Mouse (Mus musculus): Measurements from ENCODE around the gene Pofut2.

The Pofut2 gene

GRCm38 (mm10) chr10:77258704-77259621 is at the start of gene Pofut2:
Gene Pofut2 (plus strand): TSS chr10:77259218.
- peak; percentile 93 to 96 for DNase-seq

GRCm38 (mm10) chr10:77209261-77209660 is 49.8 kb upstream of the Pofut2 start:
- no peak for DNase-seq

- no peak for DNase-seq
Observed at GRCm38 (mm10) chr10:77210666-77211065, 48.4 kb upstream of the Pofut2 start.

- no peak for DNase-seq
Observed at GRCm38 (mm10) chr10:77211116-77211570, 47.9 kb upstream of the Pofut2 start.

- DNase-seq, result no peak
Observed at GRCm38 (mm10) chr10:77212354-77213120, 46.5 kb upstream of the Pofut2 start.

- DNase-seq, result no peak
Observed at GRCm38 (mm10) chr10:77213483-77213882, 45.5 kb upstream of the Pofut2 start.

- no peak for DNase-seq
Observed at GRCm38 (mm10) chr10:77214586-77214985, 44.4 kb upstream of the Pofut2 start.

GRCm38 (mm10) chr10:77215641-77216040 is 43.4 kb upstream of the Pofut2 start:
- no peak for DNase-seq

GRCm38 (mm10) chr10:77216313-77216712 is 42.7 kb upstream of the Pofut2 start:
- no peak for DNase-seq

- DNase-seq, result no peak
Observed at GRCm38 (mm10) chr10:77217155-77217731, 41.8 kb upstream of the Pofut2 start.

- DNase-seq, result no peak
Observed at GRCm38 (mm10) chr10:77218059-77218458, 41.0 kb upstream of the Pofut2 start.

- DNase-seq, result no peak
Observed at GRCm38 (mm10) chr10:77219411-77220025, 39.5 kb upstream of the Pofut2 start.

- no peak for DNase-seq
Observed at GRCm38 (mm10) chr10:77221108-77221507, 37.9 kb upstream of the Pofut2 start.

- DNase-seq, result no peak
Observed at GRCm38 (mm10) chr10:77222963-77223552, 36.0 kb upstream of the Pofut2 start.

- no peak for DNase-seq
Observed at GRCm38 (mm10) chr10:77224390-77224789, 34.6 kb upstream of the Pofut2 start.

- no peak for DNase-seq
Observed at GRCm38 (mm10) chr10:77225414-77225813, 33.6 kb upstream of the Pofut2 start.

- DNase-seq, result no peak
Observed at GRCm38 (mm10) chr10:77225995-77226688, 32.9 kb upstream of the Pofut2 start.

GRCm38 (mm10) chr10:77226691-77227367 is 32.2 kb upstream of the Pofut2 start:
- no peak for DNase-seq

- DNase-seq, result no peak
Observed at GRCm38 (mm10) chr10:77227368-77227723, 31.7 kb upstream of the Pofut2 start.

GRCm38 (mm10) chr10:77229609-77230595 is 29.1 kb upstream of the Pofut2 start:
- DNase-seq, result no peak

Measured in thymus, postnatal 36 days (tissue).